Mouse (Mus musculus): ENCODE data around the gene Lhx4. TPM values are rescaled to one million over a fixed set of nuclear protein-coding genes. Genes with fewer than 3 reads are reported as not detected.
A peak's percentile ranks its signal among the peaks of the same experiment; 100 is the strongest.

Lhx4 gene
- total RNA-seq (2021) = not detected

DNA sequence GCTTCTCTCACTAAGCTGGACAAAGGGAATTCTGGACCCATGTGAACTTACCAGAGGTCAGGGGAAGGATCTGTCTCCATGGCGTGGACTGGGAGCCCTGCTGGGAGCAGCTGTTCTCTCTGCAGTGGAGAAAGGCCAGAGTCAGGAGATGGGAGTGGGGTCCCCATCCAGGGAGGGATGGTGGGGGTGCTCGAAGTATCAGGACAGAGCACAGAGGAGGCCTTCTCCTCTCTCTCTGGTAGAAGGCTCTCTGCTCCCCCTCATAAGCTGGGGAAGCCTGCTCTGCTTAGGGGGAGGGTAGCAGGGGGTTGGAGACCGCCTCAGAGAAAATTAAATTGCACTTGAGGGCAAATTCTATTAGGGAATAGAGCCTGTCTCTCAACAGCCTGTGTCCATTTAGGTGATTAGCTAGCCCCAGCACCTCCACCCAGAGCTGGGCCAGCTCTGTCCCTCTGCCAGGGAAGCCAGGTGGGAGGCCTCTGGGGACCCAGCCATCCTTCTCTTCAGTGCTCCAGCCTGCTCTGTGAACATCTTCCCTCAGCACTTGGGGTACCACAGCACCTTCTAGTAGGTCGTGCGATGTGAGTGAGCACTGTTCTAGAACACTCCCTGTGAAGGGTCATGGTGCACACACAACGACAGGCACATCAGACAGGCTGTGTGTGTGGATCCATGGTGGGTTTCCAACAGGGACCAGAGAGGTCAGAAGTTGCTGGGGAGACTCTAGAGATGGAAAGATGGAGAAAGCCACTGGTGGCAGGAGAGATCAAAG lies at the start of gene Lhx4:
Gene Lhx4, minus strand, starts transcription at position 201 of the 772 bp plus-strand sequence.
- no peak for DNase-seq

DNA sequence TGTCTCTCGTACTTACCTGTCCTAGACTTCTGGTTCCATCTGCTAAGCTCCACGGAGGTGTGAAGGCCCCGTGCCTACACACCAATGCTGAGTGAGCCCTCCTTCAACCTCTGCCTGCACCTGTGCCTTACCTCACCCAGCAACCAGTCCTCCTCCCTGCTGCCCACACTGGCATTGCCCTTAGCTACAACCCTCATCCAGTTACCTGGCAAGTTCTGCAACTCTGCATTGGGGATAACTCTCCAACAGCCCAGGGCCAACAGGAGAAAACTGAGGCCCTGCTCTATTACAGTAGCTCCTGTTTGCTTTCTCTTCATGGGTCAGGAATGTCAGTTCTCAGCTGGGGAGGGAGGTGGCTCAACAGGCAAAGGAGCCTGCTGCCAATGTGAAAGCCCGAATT lies 46.5 kb upstream of the Lhx4 start:
- DNase-seq = no peak

GRCm38 (mm10) chr1:155797425-155797824 lies 45.9 kb upstream of the Lhx4 start:
- no peak for DNase-seq

DNA sequence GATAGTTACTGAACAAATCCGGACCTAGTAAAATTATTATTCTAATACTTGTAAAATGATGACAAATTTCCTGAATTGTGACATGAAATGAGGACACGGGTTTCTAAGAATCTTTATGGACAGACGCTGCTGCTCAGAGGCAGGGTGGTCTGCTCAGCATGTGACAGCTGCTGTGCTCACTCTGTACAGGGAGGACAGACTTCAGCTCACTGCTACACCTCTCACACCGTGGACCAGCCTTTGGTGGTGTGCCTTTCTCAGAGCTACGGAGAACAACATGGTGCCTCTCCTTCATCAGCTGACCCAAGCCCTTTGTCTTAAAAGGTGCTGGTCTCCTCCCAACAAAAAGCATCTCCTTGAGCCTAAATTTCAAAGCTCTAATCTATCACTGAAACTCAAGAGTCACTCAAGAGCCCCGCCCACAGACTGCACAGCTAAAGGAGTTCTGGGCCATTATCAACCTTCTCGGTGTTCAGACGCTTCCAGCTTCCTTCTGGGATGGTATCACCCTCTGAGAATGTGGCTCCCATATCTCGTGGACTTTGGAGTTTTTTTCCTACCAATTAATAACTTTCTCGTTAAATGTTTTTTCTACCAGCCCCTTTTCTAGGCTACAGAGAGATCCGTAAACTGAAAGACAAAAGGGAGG lies 45.4 kb upstream of the Lhx4 start:
- DNase-seq = no peak

GRCm38 (mm10) chr1:155795791-155796233 lies 44.3 kb upstream of the Lhx4 start:
- no peak for DNase-seq

GRCm38 (mm10) chr1:155794855-155795254 lies 43.4 kb upstream of the Lhx4 start:
- DNase-seq = no peak

GRCm38 (mm10) chr1:155791919-155792318 lies 40.4 kb upstream of the Lhx4 start:
- DNase-seq = no peak

DNA sequence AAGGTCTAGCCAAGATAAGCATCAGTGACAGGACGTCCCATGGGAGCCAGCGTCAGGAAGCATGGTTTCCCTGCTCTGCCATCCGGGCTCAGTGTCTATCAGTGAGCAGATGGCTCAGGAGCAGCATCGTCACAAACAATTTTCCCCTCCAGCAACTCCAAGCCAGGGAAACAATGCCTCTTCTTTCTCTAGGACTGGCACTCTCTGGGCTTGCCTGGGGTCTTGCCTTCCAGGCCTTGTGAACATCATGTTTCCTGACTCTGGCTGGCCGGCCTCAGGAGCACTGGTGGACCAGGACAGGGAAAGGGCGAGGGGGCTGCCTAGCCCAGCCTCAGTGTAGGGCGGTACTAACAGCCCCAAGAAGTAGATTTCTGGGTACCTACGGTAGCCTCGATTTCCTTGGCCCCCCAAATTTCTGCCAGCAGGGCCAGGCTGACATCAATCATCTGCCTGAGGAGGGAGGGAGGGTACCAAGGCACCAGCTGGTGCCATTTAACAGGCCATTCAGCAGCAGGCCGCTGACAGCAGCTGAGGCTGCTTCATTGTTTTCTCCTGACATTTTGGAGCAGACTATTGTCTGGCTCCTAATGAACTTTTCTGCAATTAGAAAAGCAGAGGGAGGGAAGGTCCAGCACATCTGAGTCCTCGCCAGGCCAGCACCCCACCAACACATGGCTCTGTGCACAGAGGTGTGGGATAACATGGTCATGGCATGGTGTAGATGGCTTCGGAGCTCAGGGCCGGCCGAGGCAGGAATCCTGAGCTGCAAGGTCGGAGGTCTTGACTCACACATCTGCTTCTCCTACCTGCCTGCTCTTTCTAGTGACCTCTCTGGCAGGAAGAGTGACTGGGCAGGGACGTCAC lies 38.9 kb upstream of the Lhx4 start:
- DNase-seq = peak in 1 of 2 experiments; percentile 23

- no peak for DNase-seq
Observed at GRCm38 (mm10) chr1:155785886-155786285, 34.4 kb upstream of the Lhx4 start.

GRCm38 (mm10) chr1:155784343-155785205 lies 33.1 kb upstream of the Lhx4 start:
- peak; percentile 17 to 38 for DNase-seq

DNA sequence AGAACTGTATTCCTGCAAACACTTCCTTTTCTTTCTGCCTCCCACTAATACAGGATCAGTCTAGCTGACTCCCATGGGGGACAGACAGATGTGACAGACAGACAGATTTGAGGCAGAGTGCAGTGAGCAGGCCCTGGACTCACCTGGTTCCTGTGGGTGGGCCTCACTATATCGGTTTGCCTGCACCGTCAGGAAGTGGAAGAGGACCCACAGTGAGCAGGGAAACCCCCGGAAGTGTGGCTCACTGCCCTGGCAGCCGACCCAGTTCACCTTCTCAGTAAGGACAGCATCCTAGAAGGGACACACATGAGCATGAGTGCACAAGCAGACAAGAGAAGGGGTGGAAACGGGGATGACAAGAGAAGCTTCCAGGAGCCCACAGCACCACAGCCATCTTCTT lies 30.9 kb upstream of the Lhx4 start:
- DNase-seq = no peak

DNA sequence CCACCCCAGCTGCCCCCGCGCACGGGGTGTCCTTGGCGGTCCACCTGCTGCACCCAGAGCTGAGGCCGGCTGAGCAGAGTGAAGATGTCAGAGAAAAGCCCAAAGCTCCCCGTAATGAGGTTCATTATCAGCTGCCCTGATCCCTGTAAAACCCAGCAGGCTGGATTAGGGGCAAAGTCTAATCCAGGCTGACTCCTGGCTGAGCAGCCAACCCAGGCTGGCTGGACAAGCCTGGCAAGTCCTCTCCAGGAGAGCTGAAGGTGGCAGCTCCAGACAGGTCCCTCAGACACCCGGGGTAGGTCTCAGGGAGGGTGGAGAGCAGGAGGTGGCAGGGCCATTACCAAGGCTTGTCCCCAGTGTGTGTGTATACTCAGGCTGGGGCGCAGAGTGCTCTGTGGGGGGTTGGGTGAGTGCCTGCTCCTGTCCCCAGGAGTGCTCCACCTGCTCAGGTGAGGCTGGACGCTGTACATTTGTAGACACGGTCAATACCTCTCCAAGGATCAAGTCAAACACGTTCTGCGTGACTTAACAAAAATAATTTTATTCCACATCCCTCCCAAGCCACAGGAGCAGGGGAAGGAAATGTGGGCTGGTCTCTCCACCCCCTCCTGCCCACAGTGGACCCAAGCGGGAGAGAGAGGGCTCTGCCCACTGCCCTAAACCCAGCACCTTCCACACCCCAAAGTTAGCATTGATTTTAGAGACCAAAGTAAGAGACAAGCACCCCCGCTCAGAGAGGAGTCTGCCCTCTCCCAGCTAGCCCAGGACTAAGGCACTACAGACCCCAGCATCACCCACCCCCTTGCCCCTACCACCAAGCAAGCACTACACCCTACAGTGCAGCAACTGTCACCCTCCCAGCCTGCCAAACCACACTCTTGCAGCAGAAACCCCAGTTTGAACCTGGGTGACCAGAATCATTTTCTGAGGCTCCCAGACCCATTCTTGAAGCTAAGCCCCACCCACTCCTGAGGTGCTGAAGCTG lies 26.4 kb upstream of the Lhx4 start:
- no peak for DNase-seq

GRCm38 (mm10) chr1:155759167-155759566 lies 7.7 kb upstream of the Lhx4 start:
- DNase-seq = no peak

DNA sequence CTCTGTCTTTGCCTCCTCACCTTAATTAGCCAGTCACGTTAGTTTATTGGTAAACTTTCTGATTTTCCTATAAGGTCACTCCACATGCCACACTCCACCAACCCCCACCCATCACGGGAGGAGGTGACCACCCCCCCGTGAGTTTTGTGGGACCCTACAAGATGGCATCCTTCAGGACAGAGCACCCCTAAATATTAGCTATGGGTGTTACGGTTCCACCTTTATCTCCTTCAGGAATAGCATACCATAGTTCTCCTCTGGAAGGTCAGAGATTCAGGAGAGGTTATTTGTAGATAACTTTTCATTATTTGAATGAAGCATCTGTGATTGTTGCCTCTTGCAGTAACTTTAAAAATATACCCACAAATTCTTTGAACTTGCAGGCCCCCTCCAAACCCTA lies 7.2 kb upstream of the Lhx4 start:
- no peak for DNase-seq

GRCm38 (mm10) chr1:155757621-155758020 lies 6.1 kb upstream of the Lhx4 start:
- no peak for DNase-seq

- DNase-seq = no peak
Observed at GRCm38 (mm10) chr1:155753411-155753810, 1.9 kb upstream of the Lhx4 start.

DNA sequence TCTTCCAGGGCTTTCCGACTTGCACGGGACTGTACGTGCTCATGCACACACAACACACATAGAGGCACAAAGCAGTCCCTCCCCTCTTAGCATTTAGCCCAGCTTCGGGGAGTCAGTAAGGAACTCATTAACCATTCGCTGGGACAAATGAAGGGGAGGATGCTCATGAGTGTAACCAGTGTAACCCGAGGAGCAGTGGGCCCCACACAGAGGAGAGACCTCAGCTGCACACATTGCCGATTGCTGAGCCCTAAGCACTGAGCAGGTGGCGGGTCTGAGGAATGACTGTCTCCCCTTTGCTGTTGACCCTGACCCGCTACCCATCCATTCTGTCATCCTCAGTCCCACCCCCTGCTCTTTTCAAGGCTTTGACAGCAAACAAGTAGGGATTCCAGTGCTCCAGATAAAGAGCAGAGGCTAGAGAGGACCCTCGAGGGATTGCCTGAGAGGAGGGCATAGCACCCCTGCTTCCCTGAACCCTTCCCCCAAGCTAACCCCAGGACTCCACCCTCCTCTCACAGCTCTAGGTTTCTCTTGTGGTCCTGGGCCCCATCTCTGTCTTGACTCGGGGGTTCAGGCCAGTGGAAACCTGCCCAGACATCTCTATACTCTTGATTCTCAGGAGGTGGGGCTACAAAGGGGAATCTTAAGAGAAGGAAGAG lies 836 bp downstream of the Lhx4 start:
- DNase-seq = no peak

GRCm38 (mm10) chr1:155747911-155748310 lies 3.6 kb downstream of the Lhx4 start:
- DNase-seq = no peak

DNA sequence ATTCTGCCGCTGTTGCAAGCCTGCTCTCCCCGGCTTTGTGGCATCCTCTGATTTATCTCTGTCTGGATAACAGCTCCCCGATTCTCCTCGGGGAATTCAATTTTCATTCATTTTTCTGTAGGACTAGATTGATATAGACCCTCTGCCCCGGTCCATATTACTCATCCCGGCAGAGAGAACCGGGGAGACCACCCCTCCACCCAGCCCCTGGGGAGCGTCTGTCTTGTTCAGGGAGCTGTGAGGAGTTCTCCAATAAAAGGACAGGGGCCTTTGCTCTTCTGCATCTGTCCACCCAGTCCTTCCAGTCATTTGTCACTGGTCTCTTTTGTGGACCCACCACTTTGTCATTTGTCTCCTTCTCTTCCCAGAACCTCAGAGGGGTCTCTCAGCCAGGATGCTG lies 4.5 kb downstream of the Lhx4 start:
- DNase-seq = no peak
